Mouse (Mus musculus) natural killer cell, adult 2 months (primary cell): ENCODE measurements at regions not wholly inside any gene's neighbourhood (a gene's known extent, or its start where the extent isn't known, plus 50 kb on each side); places are given as distances from the start of the nearest gene placed in this dataset.

Experiments
- DNase-seq, 2 experiments: peaks; one replicate each; pipeline ENCODE4 v3.0.0; 2022; ENCODE audit warnings: low spot score in 2 of 2

DNA sequence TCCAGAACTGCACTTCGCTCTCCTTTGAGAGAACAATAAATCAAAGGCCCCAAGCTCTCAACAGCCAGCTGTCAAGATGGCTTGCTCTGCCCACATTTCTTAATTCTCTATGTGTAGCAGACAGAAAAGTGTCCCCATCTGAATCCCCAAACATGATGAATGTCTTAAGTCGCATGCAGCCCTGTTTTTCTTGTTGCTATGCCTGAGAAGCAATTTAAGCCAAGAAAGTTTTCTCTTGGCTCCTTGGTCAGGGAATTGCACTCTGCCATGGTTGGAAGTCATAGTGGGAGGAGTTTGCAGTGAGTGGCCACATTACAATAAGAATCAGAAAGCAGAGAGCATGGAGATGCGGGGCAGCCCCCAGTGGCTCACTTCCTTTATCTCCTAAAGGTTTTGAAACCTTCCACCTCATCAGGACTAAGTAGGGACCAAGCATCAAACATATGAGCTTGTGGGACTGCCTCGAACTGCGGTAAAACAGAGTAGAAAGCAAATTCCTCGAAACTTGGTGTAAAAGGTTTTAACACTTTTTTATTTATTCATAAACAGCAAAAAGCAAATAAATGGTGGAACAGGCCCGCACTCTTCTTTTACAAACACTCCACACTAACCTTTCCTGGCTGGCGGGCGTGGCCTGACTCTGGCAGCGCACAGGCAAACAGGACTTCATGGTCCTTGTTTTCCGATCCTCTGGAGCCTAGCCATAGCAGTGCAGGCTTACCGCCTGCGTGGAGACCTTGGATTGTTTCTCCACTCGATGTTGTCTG, 227.4 kb downstream of the Ankrd50 start:
- DNase-seq, result no peak

DNA sequence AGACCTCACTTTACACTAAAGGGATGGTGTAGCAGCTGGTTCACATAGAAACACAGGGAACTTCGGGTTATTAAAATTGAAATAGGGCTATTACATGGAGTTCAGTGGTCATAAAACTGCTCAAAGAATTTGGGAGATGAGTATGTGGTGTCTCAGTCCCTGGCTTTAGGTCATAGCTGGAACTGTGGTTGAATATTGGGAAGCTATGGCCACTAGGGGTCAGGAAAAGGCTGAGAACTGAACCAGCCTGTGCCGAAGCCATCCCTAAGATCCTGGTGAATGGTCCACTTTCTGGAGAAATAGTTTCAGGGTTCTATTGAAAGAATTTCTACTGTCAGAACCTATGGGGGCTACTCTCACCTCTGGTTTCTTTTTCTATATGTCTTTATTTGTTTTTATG, 229.0 kb downstream of the Ankrd50 start:
- DNase-seq, result no peak

DNA sequence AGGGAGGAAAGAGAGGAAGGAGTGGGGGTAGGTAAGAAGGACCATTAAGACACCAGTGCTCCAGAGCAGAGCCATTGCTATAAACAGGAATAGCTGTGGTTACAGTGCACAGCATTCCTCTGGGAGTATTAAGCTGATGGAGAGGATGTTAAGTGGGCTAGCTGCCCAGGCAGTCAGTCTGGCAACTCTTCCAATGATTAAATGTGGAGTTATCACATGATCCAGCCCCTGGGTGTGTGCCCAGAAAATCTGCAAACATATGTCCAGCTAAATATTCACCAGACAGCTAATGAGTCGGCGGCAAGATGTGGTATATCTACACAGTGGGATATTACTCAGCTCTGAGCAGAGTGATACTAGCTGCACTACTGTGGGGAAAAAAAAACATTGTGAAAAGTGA, 229.7 kb downstream of the Ankrd50 start:
- DNase-seq, result no peak

DNA sequence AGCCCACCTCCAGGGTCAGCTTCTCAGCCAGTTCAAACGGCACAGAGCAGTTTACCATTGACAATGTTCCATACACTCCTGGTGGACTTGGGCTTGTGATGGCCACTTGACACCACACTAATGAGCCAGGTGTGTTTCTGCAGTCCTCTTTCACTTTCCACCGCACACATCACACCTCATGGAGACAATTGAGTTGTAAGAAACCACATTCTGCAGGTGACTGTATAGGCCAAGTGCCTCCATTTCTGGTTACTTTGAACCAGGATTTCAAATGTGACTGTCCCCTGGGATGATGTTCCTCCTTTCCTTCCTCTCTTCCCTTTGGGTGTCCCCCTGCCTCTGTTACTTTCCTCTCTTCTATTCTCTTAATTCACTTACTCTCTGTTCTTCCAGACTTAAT, 233.1 kb downstream of the Ankrd50 start:
- no peak for DNase-seq

DNA sequence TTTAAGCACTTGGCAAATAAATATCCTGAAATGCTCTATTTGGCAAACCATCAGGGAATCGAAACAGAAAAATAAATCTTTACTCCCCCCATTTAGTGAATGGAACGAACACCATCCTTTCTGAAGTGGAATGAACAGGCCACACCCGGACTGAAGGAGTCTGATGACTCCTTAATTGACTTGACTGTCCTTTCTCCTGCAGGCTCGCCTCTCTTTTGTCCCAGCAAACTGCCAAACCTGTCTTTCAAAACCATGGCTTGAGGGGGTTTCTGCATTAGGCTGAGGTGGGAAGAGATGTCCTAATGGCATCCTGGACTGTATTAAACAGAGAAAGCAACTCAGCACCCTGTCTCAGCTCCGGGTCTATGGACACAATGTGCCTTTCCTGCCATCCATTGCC, 234.1 kb downstream of the Ankrd50 start:
- DNase-seq, result no peak

DNA sequence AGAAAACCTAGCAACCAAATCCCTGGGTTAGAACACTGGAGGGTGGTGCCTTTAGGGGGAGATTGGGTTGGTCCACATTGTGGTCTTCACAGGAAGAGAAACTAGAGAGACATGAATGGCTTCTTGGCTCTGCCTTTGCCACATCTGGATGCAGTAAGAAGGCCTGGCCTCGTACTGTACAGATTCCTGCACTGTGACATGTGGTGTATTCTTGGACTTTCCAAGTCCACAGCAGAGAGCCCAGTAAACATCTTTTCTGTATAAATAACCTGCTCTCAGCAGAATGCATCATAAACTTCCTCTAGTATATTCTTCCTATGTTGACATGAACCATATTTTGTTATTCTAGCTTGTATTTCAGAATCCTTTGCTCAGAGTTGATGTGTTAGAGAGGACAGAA, 235.7 kb downstream of the Ankrd50 start:
- no peak for DNase-seq

DNA sequence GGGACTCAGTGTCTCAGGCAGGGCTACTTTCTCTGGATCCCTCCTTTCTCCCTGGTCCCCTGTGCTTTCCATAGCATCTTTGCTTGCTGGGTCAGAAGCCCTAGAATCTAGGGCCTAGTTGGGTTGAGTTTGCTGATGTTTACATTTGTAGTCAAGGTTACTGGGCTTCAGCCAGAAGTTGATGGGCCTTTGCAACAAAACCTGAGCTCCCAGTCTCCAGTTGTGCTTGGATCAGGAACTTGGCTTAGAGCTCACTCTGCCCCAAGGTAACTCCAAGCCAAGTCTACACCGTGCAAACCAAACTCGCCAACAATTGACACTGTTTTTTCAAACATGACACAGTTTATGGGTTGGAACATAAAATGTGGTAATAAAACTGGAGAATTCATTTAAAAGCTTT, 238.2 kb downstream of the Ankrd50 start:
- DNase-seq, result no peak

DNA sequence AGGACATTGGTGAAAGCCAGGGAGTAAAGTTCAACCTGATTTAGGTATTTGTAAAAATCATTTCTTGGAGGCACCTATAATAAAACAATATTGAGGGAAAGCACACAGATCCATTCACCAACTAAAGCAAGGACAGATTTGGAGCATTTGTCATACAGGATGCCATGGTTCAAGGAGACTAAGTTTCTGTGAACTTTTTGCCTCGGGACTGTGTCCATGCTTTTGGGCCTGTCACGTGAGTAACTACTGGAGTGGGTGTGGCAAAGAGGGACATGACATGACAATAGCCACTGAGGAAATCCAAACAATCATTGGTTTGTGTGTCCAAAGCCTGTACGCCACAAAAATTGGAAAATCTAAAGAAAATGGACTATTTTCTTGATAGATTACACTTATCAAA, 241.4 kb downstream of the Ankrd50 start:
- no peak for DNase-seq

DNA sequence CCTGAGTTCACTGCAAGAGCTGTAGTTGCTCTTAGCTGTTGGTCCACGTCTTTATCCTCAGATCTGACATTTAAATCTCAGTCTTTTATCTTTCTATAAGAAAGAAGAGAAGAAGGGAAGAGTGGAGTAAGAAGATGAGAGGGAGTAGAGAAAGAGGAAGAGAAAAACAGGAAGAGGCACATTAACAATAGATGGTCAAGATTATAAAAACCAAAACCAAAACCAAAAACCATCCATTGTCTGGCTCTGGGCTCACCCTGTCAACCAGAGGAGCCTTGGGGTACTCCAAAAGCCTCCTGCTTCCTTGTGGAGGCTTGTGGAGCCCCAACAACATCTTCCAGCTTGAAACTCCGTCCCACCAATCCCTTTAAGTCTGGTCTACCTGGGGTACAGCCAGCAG, 247.0 kb downstream of the Ankrd50 start:
- no peak for DNase-seq

DNA sequence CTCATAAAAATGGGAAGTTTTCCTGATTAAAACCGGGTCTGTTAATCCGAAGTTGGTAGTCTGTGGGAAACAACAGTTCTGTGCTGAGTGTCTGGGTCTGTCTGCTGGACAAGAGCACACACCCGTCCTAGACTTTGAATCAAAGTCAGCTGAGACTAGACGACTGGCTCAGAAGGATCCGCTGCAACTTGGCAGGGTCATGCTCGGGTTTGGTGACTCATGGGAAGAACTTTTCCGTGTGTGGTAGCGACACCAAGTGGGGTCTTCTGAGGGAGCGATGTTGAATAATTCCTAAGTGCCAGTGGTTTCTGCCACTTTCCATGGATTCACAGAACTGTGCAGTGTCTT, 248.9 kb downstream of the Ankrd50 start:
- DNase-seq, result no peak

DNA sequence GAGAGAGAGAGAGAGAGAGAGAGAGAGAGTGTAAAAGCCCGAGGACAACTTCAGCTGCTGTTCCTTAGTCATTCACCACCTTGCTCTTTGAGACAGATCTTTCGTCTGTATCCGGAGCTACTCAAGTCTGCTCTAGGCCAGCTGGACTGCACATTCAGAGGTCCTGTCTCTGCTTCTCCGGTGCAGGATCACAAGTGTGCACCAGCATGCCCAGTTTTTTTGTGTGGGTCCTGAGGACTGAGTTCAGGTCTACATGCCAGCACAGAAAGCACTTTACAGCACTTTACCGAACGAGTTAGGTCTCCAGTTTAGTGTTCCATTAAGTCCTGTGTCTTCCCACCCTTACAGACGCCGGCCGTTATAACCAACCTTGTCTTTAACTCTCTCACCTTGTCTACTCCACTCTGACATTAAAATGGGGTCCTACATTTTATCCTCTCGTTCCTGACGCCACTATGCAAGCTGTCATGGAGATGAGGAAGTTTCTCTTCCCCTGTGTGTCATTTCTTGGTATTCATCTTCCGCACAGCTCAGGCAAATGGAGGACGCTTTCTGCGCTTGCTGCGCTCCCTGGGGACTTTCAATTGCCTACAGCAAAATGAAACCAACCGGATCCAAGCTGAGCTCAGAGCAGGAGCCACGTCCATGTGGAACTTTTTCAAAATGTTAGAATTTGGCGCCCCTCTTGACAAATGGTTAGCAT, 249.5 kb downstream of the Ankrd50 start:
- no peak for DNase-seq

DNA sequence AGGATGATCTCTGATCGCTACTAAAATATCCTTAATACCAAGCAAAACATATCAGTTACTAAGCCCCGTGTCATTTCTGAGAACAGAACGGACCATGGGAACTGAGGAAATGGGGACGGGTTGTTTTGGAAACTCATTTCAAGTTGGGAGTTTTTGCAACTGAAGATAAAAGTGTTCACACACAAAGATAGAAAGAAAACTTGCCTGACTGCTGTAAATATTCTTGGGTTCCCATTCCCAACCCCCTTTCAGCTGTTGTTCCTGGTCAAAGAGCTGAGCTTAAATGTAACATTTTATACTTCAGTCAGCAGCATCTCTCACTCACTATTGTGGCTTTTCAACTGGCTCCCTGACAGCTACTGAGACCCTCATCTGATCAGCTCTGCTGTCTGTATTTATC, 250.1 kb downstream of the Ankrd50 start:
- no peak for DNase-seq

DNA sequence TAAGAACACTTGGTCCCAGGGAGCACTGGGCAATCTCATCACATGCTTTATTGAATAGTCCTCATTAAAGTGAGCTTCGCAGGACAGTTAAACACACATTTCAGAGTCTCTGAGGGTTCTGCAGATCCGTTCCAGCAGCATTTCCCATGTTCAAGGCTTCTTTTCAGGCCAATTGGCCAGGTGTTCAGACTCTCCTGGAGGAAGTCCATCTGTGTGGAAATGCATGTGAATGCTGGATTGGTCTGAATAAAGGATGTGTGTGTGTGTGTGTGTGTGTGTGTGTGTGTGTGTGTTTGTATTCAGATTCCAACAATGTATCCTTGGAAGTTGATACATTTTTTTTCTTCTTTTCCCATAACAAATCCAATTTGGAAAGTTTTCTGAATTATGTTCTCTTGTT, 250.6 kb downstream of the Ankrd50 start:
- no peak for DNase-seq

DNA sequence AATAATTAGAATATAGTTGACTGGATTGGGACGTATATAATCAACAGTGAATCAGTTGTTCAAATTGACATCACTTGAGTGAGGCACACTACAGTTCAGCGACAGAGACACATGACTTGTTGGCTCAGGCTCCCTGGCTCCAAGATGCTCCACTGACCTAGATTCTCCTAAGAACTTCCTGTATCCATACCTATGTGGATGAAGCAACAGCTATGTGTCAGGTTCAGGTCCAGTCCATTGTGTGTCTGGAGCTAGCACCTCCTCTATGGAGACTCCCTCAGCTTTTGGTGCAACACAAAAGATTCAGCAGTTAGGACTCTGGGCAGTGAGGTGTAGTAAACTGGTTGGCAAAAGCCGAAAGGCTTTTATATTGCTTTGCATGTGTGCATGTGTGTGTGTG, 251.6 kb downstream of the Ankrd50 start:
- DNase-seq, result no peak

DNA sequence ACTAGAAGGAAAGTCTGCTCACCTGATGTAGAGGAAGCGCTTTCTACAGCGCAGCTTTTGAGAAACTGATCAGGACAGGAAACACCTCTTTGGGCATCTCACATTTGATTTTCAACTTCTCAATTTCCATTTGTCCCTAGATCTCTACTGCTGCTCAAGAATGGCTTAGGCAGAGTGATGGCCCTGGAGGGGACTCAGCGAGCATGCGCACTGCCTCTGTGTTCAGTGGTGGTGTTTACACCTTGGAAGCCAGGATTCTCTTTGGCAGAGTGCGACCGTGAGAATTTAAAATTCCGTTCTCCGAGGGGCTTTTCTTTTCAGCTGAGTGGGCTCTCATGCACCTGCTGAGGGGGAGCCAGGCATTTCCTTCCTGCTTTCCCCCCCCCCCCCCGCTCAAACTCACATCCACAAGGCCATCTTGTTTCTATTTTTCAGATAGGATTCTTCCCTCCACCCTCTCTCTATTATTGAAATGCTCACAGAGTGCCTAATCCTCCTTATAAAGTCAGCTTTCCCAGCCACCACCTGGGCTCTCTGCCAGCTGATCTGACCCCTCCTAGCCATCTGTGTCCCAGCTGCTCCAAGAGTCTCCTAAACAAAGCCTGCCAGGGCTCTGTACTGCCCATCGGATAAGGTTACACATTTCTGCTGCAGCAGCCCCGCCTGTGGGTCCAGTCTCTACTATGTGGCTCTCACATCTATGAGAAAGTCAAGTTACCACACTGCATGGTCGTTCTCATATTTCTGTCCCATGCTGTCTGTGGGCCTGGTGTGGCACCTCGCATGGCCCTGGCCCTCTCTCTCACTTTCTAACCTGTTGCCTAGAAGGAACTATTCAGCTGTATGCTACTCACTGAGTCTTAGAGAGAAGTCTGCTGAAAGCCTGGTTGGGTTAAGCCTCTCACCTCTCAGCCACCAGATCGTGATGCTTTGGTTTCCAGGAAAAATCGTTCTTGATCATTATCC, 252.2 kb downstream of the Ankrd50 start:
- DNase-seq, result no peak

DNA sequence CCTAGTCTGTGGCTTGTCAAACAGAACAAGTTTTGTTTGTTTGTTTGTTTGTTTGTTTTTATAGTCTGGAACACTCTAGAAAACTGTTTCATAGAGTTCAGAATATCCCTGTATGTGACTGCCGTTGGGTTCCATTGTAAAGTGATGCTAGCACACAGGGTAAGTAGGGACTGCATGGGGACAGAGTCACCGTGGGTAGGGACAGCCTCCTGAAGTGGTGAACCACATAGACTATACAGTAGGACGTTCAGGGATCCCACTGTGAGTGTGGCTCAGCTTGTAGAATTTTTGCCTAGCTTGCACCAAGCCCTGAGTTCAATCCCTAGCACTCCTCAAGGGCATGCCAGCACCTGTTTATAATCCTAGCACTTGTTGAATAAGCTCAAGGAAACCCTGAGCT, 253.1 kb downstream of the Ankrd50 start:
- no peak for DNase-seq

DNA sequence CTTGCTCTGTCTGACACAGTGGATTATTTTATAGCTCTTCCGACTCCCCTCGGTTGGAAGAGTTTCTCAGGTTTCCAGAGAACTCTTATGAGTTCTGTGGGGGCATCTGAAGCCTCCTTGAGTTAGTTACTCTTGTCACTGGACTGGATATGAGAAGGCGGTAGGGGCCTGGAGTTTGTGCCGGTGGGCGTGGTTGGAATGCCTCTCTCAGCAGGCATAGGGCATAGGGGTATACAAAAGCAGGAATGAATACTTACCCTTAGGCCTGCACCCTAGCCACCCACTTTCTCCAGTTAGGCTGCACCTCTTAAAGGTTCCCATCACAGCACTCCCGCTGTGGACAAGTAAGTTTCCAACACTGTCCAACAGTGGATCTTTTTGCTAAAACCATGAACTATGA, 253.8 kb downstream of the Ankrd50 start:
- DNase-seq, result no peak

DNA sequence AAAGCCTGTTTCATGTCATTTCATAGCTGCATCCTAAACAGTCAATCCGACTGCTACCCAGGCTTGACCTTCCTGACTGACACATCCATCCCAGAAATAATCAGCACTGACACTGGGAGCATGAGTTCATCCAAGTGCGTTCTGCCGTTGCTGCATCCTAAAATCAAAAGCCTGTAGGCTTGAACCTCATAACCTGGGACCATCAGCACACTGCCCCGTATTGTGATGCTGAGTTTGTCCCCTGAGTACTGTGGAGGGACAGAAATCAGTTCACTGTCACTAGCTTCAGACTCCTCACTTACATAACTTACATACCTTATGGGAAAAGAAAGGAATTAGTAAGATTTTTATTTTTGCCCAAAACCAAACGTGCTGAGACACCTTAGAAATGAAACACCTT, 255.0 kb downstream of the Ankrd50 start:
- DNase-seq, result no peak

DNA sequence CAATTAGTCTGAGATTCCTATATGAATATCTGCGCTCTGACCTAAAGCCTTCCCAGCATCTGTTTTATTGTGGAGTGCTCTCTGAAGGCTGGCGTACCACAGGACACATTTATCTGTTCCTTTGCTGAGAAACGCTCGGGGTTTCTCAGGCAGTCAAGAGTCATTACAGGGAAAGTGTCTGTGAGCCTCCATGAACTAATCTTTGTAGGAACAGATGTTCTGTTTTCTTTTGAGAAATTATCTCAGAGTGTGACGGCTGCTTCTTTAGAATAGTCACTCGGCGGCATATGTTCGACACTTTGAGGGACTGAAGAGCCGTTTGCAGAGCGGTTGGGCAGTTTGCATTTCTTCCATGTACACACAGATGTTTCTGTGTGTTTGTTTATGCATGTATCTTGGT, 255.6 kb downstream of the Ankrd50 start:
- DNase-seq, result no peak

DNA sequence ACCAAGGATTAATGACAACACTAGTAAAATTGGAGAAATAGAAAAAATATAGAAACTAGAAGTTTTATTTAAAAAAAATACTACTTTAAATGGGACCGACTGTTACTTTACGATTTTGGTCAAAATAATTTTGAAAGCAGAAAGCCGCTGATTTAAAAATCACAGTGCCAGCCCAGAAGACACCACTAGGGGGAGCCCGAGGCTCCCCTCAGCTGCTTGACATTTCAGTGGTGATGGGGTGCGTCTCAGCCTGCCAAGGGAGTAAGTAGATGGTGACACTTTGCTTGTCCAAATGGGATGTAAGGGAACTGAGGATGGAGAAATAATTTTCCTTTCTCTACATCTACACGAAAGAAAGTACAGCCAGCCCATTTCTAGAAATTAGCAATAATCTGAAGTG, 257.0 kb downstream of the Ankrd50 start:
- peak; percentile 16 to 44 for DNase-seq

DNA sequence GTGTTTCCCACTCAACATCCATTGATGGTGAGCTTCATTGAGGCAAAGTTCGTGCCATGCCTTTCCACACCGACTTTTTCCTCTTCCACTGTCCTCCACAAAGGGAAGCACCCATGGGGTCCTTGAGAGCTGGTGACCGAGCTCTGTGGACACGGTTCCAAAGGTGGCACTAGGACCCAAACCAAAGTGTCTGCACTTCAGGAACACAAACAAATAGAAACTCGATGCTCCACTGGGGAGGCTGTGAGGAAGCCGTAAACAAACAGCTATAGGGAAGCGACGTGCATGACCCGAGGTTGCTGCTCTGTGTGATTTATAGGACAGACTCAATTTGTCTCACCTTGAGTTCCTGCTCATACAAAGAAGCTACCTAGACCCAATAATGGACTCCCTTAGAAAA, 257.5 kb downstream of the Ankrd50 start:
- DNase-seq, result no peak

DNA sequence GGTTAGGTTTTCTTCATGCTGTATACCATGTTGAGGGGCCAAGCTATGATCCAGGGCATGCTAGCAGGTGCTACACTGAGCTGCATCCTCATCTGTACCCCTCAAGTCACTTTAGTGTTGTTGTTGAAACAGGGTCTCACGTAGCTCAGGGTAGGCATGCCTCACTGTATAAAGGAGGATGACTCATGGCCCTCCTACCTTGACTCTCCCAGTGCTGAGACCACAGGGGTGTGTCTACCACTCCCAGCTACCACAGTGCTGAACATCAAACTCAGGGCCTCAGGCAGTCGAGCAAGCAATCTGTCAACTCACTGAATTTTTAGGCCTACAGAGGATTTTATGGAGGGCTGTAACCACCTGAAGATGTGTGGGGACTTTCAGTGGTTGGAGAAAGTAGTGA, 258.5 kb downstream of the Ankrd50 start:
- no peak for DNase-seq

DNA sequence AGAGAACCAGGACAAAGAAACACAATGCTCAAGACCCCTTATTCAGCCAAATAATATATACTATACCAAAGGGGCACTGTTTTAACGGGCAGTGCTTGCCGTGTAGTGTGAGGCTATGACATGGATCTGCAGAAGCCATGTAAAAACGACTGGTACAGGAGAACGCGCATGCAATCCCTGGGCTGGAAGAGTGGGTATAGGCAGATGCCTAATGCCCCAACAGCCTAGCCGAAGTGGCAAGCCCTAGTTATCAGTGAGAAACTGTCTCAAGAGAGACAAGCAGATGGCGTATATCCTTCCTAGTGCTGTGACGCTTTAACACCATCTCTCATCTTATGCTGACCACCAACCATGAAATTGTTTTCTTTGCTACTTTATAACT, 262.8 kb downstream of the Ankrd50 start:
- no peak for DNase-seq
